Mouse (Mus musculus) neural tube, embryonic 12.5 days (tissue): ENCODE measurements at regions not wholly inside any gene's neighbourhood (a gene's known extent, or its start where the extent isn't known, plus 50 kb on each side); places are given as distances from the start of the nearest gene placed in this dataset.
"Not testable (repeated sequence)": the region's sequence is repeated elsewhere in the genome, so short reads cannot be mapped to it uniquely, and the experiment has no call there.

Experiments used
- ATAC-seq: fragments of 200-750 bp; cut with Nextera tagmentation; 2 replicates; pipeline ENCODE4 v1.8.0; 2017; ENCODE audit warnings: low read depth, mild to moderate bottlenecking, moderate TSS enrichment, moderate library complexity; ENCODE audit not compliant: low FRiP score
- H3K27ac ChIP-seq: fragments of 300-500 bp; sonication (generic); 2 replicates; pipeline ENCODE4 v1.5.1; 2016
- H3K27me3 ChIP-seq: fragments of 300-500 bp; sonication (generic); replicated peaks from 2 replicates; pipeline ENCODE4 v1.6.1; 2016; ENCODE audit warnings: mild to moderate bottlenecking
- H3K36me3 ChIP-seq: fragments of 300-500 bp; sonication (generic); 2 replicates; pipeline ENCODE4 v1.6.1; 2016; ENCODE audit warnings: mild to moderate bottlenecking
- H3K4me1 ChIP-seq: fragments of 300-500 bp; sonication (generic); 2 replicates; pipeline ENCODE4 v1.6.1; 2016
- H3K4me2 ChIP-seq: fragments of 300-500 bp; sonication (generic); replicated peaks from 2 replicates; pipeline ENCODE4 v1.6.1; 2016; ENCODE audit warnings: mild to moderate bottlenecking
- H3K4me3 ChIP-seq: fragments of 300-500 bp; sonication (generic); 2 replicates; pipeline ENCODE4 v1.5.1; 2016
- H3K9ac ChIP-seq: fragments of 300-500 bp; sonication (generic); 2 replicates; pipeline ENCODE4 v1.6.1; 2016; ENCODE audit warnings: mild to moderate bottlenecking
- H3K9me3 ChIP-seq: fragments of 300-500 bp; sonication (generic); 2 replicates; pipeline ENCODE4 v1.6.1; 2016; ENCODE audit warnings: mild to moderate bottlenecking
- WGBS: fragments of 180-500 bp; shearing (Covaris S2); methylation state at CpG from one replicate; pipeline ENCODE4 v1.1.7; 2016; 5-methylcytosine and 5-hydroxymethylcytosine counted together

- H3K27me3 ChIP-seq = no peaks in the 10 kb centered on the region
- H3K4me1 ChIP-seq = no peaks in the 10 kb centered on the region
- WGBS = 86% methylated on average over 8 of the region's 8 CpGs
- H3K27ac ChIP-seq = no peak overlapping the region
- H3K9ac ChIP-seq = no peak overlapping the region
- no peak overlapping the region for H3K4me3 ChIP-seq
- no peak overlapping the region for H3K4me2 ChIP-seq
- no peaks in the 10 kb centered on the region for H3K9me3 ChIP-seq
- no peaks in the 10 kb centered on the region for H3K36me3 ChIP-seq
- no peak for ATAC-seq
These were observed 77.6 kb downstream of the Elovl4 start for GRCm38 (mm10) chr9:83728428-83728827.

GRCm38 (mm10) chr9:83727462-83728189, 78.5 kb downstream of the Elovl4 start:
- H3K36me3 ChIP-seq = no peaks in the 10 kb centered on the region
- H3K4me3 ChIP-seq = peak overlapping the region; percentile 15; the same call in 1 of the 2 replicates
- peak; percentile 95 for ATAC-seq
- no peaks in the 10 kb centered on the region for H3K9me3 ChIP-seq
- no peak overlapping the region for H3K27ac ChIP-seq
- no peaks in the 10 kb centered on the region for H3K27me3 ChIP-seq
- H3K4me2 ChIP-seq = peak overlapping the region; percentile 57
- no peaks in the 10 kb centered on the region for H3K4me1 ChIP-seq
- H3K9ac ChIP-seq = no peak overlapping the region
- 12% methylated on average over 14 of the region's 14 CpGs for WGBS

- H3K9ac ChIP-seq = no peak overlapping the region
- peak overlapping the region; percentile 15; the same call in 1 of the 2 replicates for H3K4me3 ChIP-seq
- H3K4me2 ChIP-seq = peak overlapping the region; percentile 57
- ATAC-seq = peak; percentile 30; the same call in 1 of the 2 replicates
- no peaks in the 10 kb centered on the region for H3K9me3 ChIP-seq
- no peaks in the 10 kb centered on the region for H3K4me1 ChIP-seq
- no peaks in the 10 kb centered on the region for H3K36me3 ChIP-seq
- 51% methylated on average over 16 of the region's 16 CpGs for WGBS
- no peak overlapping the region for H3K27ac ChIP-seq
- H3K27me3 ChIP-seq = no peaks in the 10 kb centered on the region
These were observed 79.1 kb downstream of the Elovl4 start for GRCm38 (mm10) chr9:83726979-83727378.

GRCm38 (mm10) chr9:83726105-83726504, 80.0 kb downstream of the Elovl4 start:
- 69% methylated on average over 9 of the region's 9 CpGs for WGBS
- ATAC-seq = no peak

GRCm38 (mm10) chr9:83725545-83725944, 80.5 kb downstream of the Elovl4 start:
- Histone ChIP-seq H3K9me3 (no peaks in the 10 kb centered on the region), H3K4me2 (no peak overlapping the region), H3K4me3 (no peak overlapping the region), H3K36me3 (no peaks in the 10 kb centered on the region), H3K9ac (no peak overlapping the region), H3K27ac (no peak overlapping the region), H3K27me3 (no peaks in the 10 kb centered on the region), H3K4me1 (no peaks in the 10 kb centered on the region)
- 88% methylated on average over 8 of the region's 8 CpGs for WGBS
- no peak for ATAC-seq

More at GRCm38 (mm10) chr9:83726105-83726504, 80.0 kb downstream of the Elovl4 start:
- no peak overlapping the region for H3K4me3 ChIP-seq
- H3K27ac ChIP-seq = no peak overlapping the region
- no peak overlapping the region for H3K9ac ChIP-seq
- H3K36me3 ChIP-seq = no peaks in the 10 kb centered on the region
- H3K27me3 ChIP-seq = no peaks in the 10 kb centered on the region
- H3K9me3 ChIP-seq = no peaks in the 10 kb centered on the region
- H3K4me2 ChIP-seq = no peak overlapping the region
- no peaks in the 10 kb centered on the region for H3K4me1 ChIP-seq

- Histone ChIP-seq H3K36me3 (no peaks in the 10 kb centered on the region), H3K4me3 (no peak overlapping the region), H3K27ac (no peak overlapping the region), H3K4me2 (no peak overlapping the region), H3K9me3 (no peaks in the 10 kb centered on the region), H3K27me3 (no peaks in the 10 kb centered on the region), H3K4me1 (no peaks in the 10 kb centered on the region), H3K9ac (no peak overlapping the region)
- no peak for ATAC-seq
- WGBS = 78% methylated on average over 2 of the region's 2 CpGs
These were observed 85.1 kb downstream of the Elovl4 start for GRCm38 (mm10) chr9:83720982-83721381.

GRCm38 (mm10) chr9:83719811-83720210, 86.3 kb downstream of the Elovl4 start:
- no peak overlapping the region for H3K27ac ChIP-seq
- no peaks in the 10 kb centered on the region for H3K9me3 ChIP-seq
- WGBS = 81% methylated on average over 4 of the region's 4 CpGs
- H3K9ac ChIP-seq = no peak overlapping the region
- no peaks in the 10 kb centered on the region for H3K4me1 ChIP-seq
- H3K4me2 ChIP-seq = no peak overlapping the region
- H3K36me3 ChIP-seq = no peaks in the 10 kb centered on the region
- H3K27me3 ChIP-seq = no peaks in the 10 kb centered on the region
- ATAC-seq = no peak
- no peak overlapping the region for H3K4me3 ChIP-seq

- H3K36me3 ChIP-seq = not testable (repeated sequence)
- ATAC-seq = peak; percentile 56; the same call in 1 of the 2 replicates
- WGBS = 91% methylated on average over 2 of the region's 2 CpGs
These were observed 88.0 kb downstream of the Elovl4 start for GRCm38 (mm10) chr9:83718084-83718483.

GRCm38 (mm10) chr9:83716101-83716763, 89.8 kb downstream of the Elovl4 start:
- WGBS = 77% methylated on average over 5 of the region's 5 CpGs

More at GRCm38 (mm10) chr9:83718084-83718483, 88.0 kb downstream of the Elovl4 start:
- not testable (repeated sequence) for H3K4me2 ChIP-seq, H3K27me3 ChIP-seq, H3K9me3 ChIP-seq, H3K4me1 ChIP-seq, H3K9ac ChIP-seq, H3K27ac ChIP-seq, H3K4me3 ChIP-seq

GRCm38 (mm10) chr9:83707361-83707760, 98.7 kb downstream of the Elovl4 start:
- H3K36me3 ChIP-seq = no peaks in the 10 kb centered on the region
- no peaks in the 10 kb centered on the region for H3K4me1 ChIP-seq
- no peak overlapping the region for H3K27ac ChIP-seq
- no peak overlapping the region for H3K4me2 ChIP-seq
- no peak for ATAC-seq
- H3K4me3 ChIP-seq = no peak overlapping the region
- no peaks in the 10 kb centered on the region for H3K9me3 ChIP-seq
- no peak overlapping the region for H3K9ac ChIP-seq
- no peaks in the 10 kb centered on the region for H3K27me3 ChIP-seq
- WGBS = 79% methylated on average over 3 of the region's 3 CpGs

More at GRCm38 (mm10) chr9:83716101-83716763, 89.8 kb downstream of the Elovl4 start:
- Histone ChIP-seq H3K4me3 (no peak overlapping the region), H3K27me3 (no peaks in the 10 kb centered on the region), H3K9ac (no peak overlapping the region), H3K27ac (no peak overlapping the region), H3K4me1 (no peaks in the 10 kb centered on the region), H3K36me3 (no peaks in the 10 kb centered on the region), H3K4me2 (no peak overlapping the region), H3K9me3 (no peaks in the 10 kb centered on the region)
- ATAC-seq = no peak

- Histone ChIP-seq H3K27ac (no peak overlapping the region), H3K9me3 (no peaks in the 10 kb centered on the region), H3K4me2 (no peak overlapping the region), H3K27me3 (no peaks in the 10 kb centered on the region), H3K9ac (no peak overlapping the region), H3K36me3 (no peaks in the 10 kb centered on the region), H3K4me3 (no peak overlapping the region), H3K4me1 (no peaks in the 10 kb centered on the region)
- no peak for ATAC-seq
- WGBS = 83% methylated on average over 6 of the region's 6 CpGs
These were observed 100.0 kb downstream of the Elovl4 start for GRCm38 (mm10) chr9:83706071-83706470.

GRCm38 (mm10) chr9:83704186-83704585, 101.9 kb downstream of the Elovl4 start:
- H3K27me3 ChIP-seq = no peaks in the 10 kb centered on the region
- H3K9me3 ChIP-seq = no peaks in the 10 kb centered on the region
- no peak for ATAC-seq
- H3K36me3 ChIP-seq = no peaks in the 10 kb centered on the region
- H3K27ac ChIP-seq = no peak overlapping the region
- H3K9ac ChIP-seq = no peak overlapping the region
- H3K4me3 ChIP-seq = no peak overlapping the region
- H3K4me2 ChIP-seq = no peak overlapping the region
- H3K4me1 ChIP-seq = no peaks in the 10 kb centered on the region
